Mouse (Mus musculus) E14TG2a.4 (cell line): Measurements from ENCODE around the gene Lama2.

ENCODE experiments used
- H3K27me3 ChIP-seq: 2 replicates; pipeline ENCODE4 v1.6.1; 2014; ENCODE audit warnings: low read length, control low read depth; ENCODE audit not compliant: insufficient read depth
- H3K36me3 ChIP-seq: 2 replicates; pipeline ENCODE4 v1.6.1; 2014; ENCODE audit warnings: low read length, control low read depth; ENCODE audit not compliant: insufficient read depth
- H3K4me1 ChIP-seq: replicated peaks from 2 replicates; pipeline ENCODE4 v1.6.1; 2014; ENCODE audit warnings: low read depth, low read length, control low read depth
- H3K4me3 ChIP-seq: replicated peaks from 2 replicates; pipeline ENCODE4 v1.5.1; 2014; ENCODE audit warnings: mild to moderate bottlenecking, low read length
- H3K9me3 ChIP-seq: 2 replicates; pipeline ENCODE4 v1.6.1; 2014; ENCODE audit warnings: low read length, control low read depth
- CTCF ChIP-seq: conservative IDR thresholded peaks from 2 replicates; pipeline ENCODE4 v1.5.1; 2014; ENCODE audit warnings: low read length
- NANOG ChIP-seq: IDR thresholded peaks from 2 replicates; pipeline ENCODE4 v1.6.1; 2014; ENCODE audit warnings: borderline replicate concordance, low read length, mixed read lengths
- POU5F1 ChIP-seq: IDR thresholded peaks from 2 replicates; pipeline ENCODE4 v1.6.1; 2014; ENCODE audit warnings: low read length, borderline replicate concordance

Lama2 gene

DNA sequence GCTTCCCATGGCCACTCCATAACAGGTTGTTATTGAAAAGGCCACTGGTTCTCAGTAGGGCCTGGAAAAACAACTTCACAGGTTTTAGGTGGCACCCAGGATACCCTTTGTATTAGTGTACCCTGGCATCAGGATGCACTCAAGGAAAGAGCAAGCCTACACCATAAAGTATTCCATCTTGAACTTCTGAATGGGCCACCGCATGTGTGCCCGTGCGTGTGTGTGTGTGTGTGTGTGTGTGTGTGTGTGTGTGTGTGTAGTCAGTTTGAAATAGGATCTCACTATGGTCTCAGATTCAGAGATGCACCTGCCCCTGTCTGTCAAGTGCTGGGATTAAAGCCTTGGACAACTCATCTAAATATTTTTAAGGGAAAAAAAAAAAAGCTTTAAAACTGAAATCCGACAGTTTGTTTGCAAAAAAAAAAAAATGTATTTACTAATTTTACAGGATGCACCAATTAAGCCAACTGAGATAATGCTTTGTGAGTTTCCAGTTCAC lies 2.0 kb downstream of the Lama2 start:
- Histone ChIP-seq H3K27me3 (peaks cover 8% of the 10 kb centered on the region; the same call in 1 of the 2 replicates), H3K9me3 (0 out of 2 replicates have a peak, but pooled peaks cover 6% of the 10 kb centered on the region), H3K4me1 (peaks cover 12% of the 10 kb centered on the region; the same call in 1 of the 2 replicates), H3K36me3 (no peaks in the 10 kb centered on the region), H3K4me3 (no peak overlapping the region)
- TF ChIP-seq POU5F1 (no peak), NANOG (no peak)

DNA sequence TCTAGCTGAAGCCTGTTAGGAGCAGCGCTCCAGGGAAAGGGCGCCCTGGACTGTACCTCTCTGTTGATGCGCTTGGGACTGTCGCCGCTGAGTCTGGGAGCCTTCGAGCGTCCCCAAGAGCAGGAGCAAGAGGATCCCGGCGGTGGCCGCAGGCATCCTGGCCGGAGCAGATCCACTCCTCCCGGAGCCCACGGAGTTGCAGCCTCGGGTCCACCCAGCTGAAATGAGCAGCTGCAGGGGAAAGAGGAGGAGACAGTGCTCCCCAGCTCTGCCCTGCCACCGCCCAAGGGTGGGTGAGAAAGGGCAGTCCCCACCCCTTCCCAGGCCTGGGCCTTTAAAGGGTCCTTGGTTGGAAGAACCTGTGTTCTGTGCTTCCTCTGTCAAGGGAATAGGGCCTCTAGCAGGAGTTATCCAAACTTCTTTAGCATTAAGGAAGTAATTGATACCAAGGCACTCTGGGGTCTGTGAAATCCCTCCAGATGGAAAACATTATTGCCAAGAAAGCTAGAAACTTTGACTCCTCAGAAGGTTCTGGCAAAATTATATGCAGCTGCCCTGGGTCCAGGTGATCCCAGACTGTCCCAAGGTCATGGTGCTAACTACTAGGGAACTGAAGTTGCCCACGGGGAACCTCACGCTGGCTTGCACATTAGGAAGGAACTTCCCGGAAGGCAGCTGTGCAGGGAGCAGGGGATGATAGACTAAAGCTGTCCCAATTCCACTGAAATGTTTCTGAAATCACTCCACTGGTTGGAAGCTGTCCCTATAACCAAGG lies 2.7 kb downstream of the Lama2 start:
- H3K4me3 ChIP-seq, result peak overlapping the region; percentile 70
- TF ChIP-seq NANOG (no peak), POU5F1 (no peak), CTCF (no peak)
- H3K9me3 ChIP-seq, result 0 out of 2 replicates have a peak, but pooled peaks cover 4% of the 10 kb centered on the region
- H3K27me3 ChIP-seq, result peaks cover 8% of the 10 kb centered on the region; the same call in 1 of the 2 replicates
- peaks cover 12% of the 10 kb centered on the region; the same call in 1 of the 2 replicates for H3K4me1 ChIP-seq
- H3K36me3 ChIP-seq, result no peaks in the 10 kb centered on the region

DNA sequence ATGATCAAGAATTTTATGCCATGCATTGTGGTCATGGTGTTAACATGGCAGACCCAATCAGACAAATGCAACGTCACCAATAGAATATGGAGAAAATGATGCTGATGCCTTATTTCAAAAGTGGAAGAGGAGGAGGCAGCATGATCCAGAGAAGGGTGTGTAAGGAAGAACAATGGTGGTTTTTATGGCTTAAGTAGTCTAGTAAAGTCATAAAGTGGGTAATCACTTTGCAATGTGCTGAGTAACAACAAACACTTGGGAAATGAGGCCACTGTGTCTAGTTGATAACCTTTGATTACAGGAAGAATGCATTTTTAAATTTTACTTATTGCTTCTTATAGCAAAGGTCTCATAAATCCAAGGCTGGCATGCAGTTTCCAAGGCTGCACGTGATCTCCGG lies 23.9 kb downstream of the Lama2 start:
- H3K36me3 ChIP-seq, result no peaks in the 10 kb centered on the region
- H3K9me3 ChIP-seq, result peaks cover 5% of the 10 kb centered on the region; the same call in 1 of the 2 replicates
- H3K4me3 ChIP-seq, result no peak overlapping the region
- no peaks in the 10 kb centered on the region for H3K4me1 ChIP-seq
- TF ChIP-seq NANOG (no peak), CTCF (no peak), POU5F1 (no peak)
- no peaks in the 10 kb centered on the region for H3K27me3 ChIP-seq

DNA sequence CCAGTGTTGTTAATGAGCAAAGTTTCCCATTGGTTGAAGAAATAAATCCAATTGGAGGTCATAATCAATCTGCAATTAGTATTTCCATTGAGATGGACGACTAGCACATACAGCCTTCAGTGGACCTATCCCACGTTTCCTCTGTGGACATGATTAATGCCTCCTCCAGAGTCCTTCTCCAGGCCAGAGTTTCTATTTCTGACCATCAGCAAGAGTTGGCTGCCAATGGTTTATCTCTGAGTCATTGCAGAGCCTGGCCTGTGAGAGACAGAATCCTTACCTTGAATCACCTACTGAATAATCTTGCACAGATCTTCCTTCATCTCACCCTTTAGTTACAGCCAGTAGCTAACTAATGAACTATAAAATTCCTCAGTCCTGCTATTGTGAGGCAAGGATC lies 86.3 kb downstream of the Lama2 start:
- H3K27me3 ChIP-seq, result no peaks in the 10 kb centered on the region
- H3K9me3 ChIP-seq, result no peaks in the 10 kb centered on the region
- TF ChIP-seq CTCF, result no peak
- no peak for TF ChIP-seq NANOG
- no peak for TF ChIP-seq POU5F1
- no peaks in the 10 kb centered on the region for H3K4me1 ChIP-seq
- H3K36me3 ChIP-seq, result no peaks in the 10 kb centered on the region
- H3K4me3 ChIP-seq, result no peak overlapping the region

DNA sequence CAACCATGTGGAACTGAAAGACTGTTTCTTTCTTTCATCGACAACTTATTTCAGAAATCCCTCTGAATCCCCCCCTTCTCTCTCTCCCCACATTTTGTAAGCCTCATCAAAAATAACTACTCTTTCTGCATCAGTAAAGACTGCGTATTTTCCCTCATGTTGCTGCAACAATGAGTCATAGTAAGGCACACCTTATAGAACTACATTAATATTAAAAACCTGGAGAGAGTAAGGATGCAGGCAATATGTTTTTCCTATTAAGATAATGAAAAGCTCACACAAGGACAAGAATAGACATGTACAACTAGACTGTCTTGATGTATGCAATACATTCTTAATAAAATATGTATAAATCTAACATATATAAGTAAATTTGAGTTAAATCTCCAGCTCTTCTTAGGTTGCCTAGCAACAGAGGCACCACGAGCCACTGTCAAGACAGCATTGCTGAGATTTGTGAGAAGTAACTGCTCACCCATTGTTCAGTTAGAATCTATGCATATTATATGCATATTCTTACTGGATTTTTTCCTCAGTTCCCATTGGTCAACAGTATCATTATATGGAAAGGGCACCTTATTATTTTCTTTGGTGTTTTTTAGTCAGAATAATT lies 110.6 kb downstream of the Lama2 start:
- Histone ChIP-seq H3K36me3 (no peaks in the 10 kb centered on the region), H3K4me3 (no peak overlapping the region), H3K9me3 (no peaks in the 10 kb centered on the region), H3K4me1 (no peaks in the 10 kb centered on the region), H3K27me3 (no peaks in the 10 kb centered on the region)
- TF ChIP-seq NANOG (no peak), CTCF (no peak), POU5F1 (no peak)

DNA sequence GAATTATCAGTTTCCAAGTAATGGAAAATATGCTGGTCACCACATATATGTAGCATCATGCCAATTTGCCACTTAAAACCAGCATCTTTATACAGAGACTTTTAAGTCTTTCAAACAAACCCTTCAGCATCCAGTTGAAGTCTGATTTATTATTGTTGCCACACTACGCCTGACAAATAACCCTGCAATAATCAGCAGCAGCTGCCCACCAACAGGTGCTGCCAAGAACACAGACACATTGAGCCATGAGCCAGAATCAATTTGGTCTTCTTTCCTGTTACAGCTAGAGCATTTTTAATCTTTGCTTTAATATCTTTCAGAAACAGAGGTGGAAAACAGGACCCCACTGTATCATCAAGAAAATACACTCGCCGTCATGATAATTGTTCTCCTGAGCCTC lies 118.7 kb downstream of the Lama2 start:
- H3K4me1 ChIP-seq, result no peaks in the 10 kb centered on the region
- no peak for TF ChIP-seq CTCF
- TF ChIP-seq NANOG, result no peak
- no peak for TF ChIP-seq POU5F1
- no peaks in the 10 kb centered on the region for H3K27me3 ChIP-seq
- H3K9me3 ChIP-seq, result no peaks in the 10 kb centered on the region
- H3K36me3 ChIP-seq, result no peaks in the 10 kb centered on the region
- H3K4me3 ChIP-seq, result no peak overlapping the region

DNA sequence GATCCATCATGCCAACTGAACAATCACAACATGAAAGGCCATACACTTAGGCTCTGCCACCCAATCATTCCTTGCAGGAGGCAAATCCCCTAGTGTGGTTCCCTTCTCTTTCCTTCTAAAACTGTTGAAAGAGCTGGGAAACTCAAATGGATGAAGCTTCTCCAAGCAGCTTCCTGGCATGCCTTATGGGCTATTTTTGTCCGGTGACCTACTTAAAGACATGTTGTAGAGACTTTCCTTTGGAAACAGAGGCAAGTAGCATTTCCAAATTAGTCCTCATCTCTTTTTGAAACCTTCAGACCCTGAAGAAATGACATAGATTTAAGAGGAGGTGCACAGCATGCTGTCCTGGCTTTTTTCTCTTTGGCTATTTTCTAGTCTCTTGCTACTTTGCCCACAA lies 131.1 kb downstream of the Lama2 start:
- Histone ChIP-seq H3K4me3 (no peak overlapping the region), H3K27me3 (no peaks in the 10 kb centered on the region), H3K4me1 (no peaks in the 10 kb centered on the region), H3K36me3 (no peaks in the 10 kb centered on the region), H3K9me3 (no peaks in the 10 kb centered on the region)
- TF ChIP-seq CTCF (no peak), POU5F1 (no peak), NANOG (no peak)

DNA sequence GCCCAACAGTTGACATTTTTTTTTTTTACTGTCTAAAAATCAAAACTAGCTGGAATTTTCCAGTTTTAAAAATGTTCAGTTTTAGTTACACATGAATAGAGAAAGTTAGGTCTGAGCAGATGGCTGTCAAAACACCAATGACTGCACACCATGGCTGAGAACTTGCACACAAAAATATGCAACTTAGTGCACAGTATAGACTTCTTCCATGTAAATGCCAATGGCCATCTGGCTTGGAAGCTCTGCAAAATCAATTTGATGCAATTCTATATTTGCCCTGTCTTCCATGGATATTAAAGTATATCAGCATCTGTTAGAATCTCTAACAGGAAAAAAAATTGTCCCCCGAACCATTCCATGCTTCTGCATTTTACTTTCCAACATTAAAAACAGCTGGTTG lies 135.5 kb downstream of the Lama2 start:
- no peaks in the 10 kb centered on the region for H3K4me1 ChIP-seq
- no peaks in the 10 kb centered on the region for H3K9me3 ChIP-seq
- TF ChIP-seq NANOG (no peak), POU5F1 (no peak)
- H3K36me3 ChIP-seq, result no peaks in the 10 kb centered on the region
- no peak overlapping the region for H3K4me3 ChIP-seq
- no peaks in the 10 kb centered on the region for H3K27me3 ChIP-seq
